Mouse (Mus musculus) heart, postnatal 0 days (tissue): ENCODE data around the gene Bzw2.

Experiments used
- CTCF ChIP-seq: IDR thresholded peaks from 2 replicates; pipeline ENCODE4 v1.5.1; 2016; ENCODE audit warnings: antibody characterized with exemption, control low read depth, low read depth
- EP300 ChIP-seq: IDR thresholded peaks from 2 replicates; pipeline ENCODE4 v1.6.1; 2016; ENCODE audit warnings: antibody characterized with exemption, low read depth

DNA sequence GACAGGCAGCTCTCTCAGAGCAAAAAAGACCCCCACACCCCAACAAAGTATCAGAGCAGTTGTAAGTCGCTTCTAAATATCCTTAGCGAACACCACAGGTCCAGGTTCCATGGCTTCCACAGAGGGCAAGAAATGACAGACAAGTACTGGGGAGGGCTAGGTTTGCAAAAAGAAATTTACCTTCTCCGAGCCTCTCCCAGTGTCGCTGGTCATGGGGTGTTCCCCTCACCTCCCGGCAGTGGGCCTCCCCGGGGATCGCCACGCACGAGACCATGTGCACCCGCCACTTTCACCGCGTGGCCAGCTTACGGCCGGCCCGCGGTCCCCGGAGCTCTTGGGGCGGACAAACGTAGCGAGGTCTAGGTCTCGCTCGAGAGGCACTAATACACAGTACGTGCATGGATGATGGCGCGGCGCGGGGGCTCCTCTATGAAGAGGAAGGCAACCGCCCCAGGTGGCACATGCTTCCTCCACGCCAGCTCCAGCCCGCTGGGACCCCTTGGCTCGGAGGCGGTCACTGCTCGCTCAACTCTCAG lies 1.7 kb downstream of the Bzw2 start:
- no peak for TF ChIP-seq EP300
- no peak for TF ChIP-seq CTCF
